Mouse (Mus musculus) heart, adult 18-20 months (tissue): ENCODE results near the gene Gm21776. TPM values are rescaled to one million over a fixed set of nuclear protein-coding genes. Genes with fewer than 3 reads are reported as not detected.
"Not testable (repeated sequence)": the region's sequence is repeated elsewhere in the genome, so short reads cannot be mapped to it uniquely, and the experiment has no call there.

Experiments
- DNase-seq, 2 experiments: peaks; one replicate each; pipeline ENCODE4 v3.0.0; 2021 to 2022; ENCODE audit warnings: mixed read lengths in 1 of 2
- long read RNA-seq, 2 experiments: library from polyadenylated mRNA; stranded (forward); transcript quantifications; one replicate each; pipeline ENCODE4 v2.0.0; 2021
- total RNA-seq, 2 experiments: library from RNA; stranded (reverse); gene quantifications; 2 replicates each; pipeline ENCODE4 v1.2.3; 2021

Gm21776 gene
- not detected for total RNA-seq
- long read RNA-seq, experiment 1, result 0 reads
- long read RNA-seq, experiment 2, result 0 reads

- DNase-seq, result not testable (repeated sequence)
Measured at GRCm38 (mm10) chrY:76378362-76378761, at the start of gene Gm21776. Gm21776 (plus strand) TSS chrY:76378662.
